Mouse (Mus musculus) stomach, postnatal 0 days (tissue): ENCODE measurements around the gene Dnajc16.

Source experiments
- CTCF ChIP-seq: IDR thresholded peaks from 2 replicates; pipeline ENCODE4 v1.5.1; 2016; ENCODE audit warnings: antibody characterized with exemption, low read depth, mild to moderate bottlenecking, moderate library complexity
- EP300 ChIP-seq: optimal IDR thresholded peaks from 2 replicates; pipeline ENCODE3; 2016; ENCODE audit warnings: antibody characterized with exemption

DNA sequence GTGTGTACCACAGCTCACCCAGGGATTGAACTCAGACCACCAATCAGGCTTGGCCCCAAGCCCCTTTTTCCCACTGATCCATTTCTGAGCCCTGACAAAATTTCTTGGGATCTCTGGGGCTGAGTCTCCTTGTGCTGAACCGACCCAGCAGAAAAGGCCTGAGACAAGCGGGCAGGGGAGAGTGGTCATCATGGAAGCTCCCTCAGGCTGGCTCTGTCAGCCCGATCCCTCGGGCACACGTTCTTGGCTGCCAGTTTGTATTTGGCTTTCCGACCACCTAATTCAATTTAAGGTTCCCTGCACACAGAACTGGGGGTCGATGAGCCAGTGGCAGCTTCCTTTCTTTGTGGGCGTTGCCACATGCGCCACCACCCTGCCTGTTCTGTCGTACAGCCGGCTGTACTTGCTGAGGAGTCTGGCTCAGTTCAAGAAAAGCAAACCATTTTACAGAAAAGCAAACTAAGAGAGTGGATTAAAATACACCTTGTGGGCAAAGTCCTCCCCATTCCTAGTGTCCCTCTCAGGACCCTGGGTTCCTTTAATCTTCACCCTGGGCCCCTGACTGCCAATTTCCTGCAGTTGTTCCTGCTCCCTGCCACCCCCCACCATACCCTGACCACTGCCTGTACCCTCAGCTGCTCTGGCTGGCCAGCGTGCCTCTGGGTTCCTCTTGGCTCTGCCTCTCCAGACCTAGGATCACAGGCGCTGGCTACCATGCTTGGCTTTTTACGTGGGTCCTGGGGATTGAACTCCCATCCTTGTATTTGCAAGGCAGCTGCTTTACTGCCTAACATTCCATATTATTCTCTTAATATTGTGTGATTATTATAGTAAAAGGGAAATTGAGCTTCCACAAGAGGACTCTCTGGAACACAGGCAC is 26.3 kb upstream of the Dnajc16 start:
- TF ChIP-seq CTCF = no peak
- TF ChIP-seq EP300 = no peak
